Mouse (Mus musculus): ENCODE results near the gene Gpa33.
"Not testable (repeated sequence)": the region's sequence is repeated elsewhere in the genome, so short reads cannot be mapped to it uniquely, and the experiment has no call there.

Gene Gpa33

GRCm38 (mm10) chr1:166132367-166132766 lies 2.3 kb downstream of the Gpa33 start:
- no peak for DNase-seq (ENCODE audit: low spot score in 2 of 2)

GRCm38 (mm10) chr1:166135091-166135740 lies 5.2 kb downstream of the Gpa33 start:
- DNase-seq (ENCODE audit: low spot score in 2 of 2), result no peak

DNA sequence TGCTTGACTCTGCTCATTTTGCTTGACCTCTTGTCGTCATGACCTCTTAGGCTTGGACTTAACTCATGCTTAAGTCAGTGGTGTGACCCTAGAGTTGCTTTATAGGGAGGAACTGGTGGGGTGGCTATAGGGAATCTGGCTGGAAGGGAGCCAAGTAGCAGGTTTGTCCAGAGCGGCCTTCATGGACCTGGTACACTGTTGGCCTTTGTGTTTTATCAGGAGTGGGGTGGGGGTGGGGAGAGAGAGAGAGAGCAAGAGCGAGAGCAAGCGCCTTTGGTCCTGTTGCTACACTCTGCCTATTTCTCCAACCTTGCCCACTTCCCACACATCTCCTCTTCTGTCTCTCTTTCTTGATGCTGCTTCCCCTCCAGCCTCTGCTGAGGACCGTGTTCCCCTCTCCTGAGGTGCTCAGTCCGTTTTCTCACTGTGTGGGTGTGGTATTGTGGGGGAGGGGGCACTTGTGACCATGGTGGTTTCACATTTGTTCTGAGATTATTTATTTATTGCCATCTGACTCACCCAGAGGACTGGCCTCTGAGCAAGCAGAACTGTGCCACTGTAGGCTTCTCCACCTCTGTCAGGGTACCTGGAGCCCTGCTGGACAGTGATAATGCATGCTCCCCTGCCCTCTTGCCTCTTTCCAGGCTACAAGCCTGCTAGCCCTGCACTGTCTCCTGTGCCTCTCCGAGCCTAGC lies 7.4 kb downstream of the Gpa33 start:
- DNase-seq (ENCODE audit: low spot score in 2 of 2), result no peak

DNA sequence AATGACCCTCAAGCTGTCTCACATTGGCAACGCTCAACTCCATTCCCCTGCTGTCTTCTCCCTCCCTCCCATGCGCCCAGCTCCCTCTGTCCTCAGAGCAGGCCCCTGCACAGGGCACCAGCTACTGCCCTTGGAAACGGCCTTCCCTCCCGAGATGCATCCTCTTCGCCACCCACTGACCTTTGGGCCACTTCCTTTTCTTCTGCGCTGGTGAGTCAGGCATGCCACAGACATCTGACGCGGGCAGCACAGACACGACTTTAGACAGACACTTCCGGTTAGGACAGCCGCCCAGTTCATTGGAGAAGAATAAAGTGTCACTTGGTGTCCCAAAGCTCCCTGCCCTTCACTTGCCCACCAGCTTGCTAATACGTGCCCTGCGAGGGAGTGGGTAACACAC lies 8.1 kb downstream of the Gpa33 start:
- DNase-seq (ENCODE audit: low spot score in 2 of 2), result peak; percentile 36 to 46

- DNase-seq (ENCODE audit: low spot score in 2 of 2), result no peak
Observed at GRCm38 (mm10) chr1:166139113-166139512, 9.1 kb downstream of the Gpa33 start.

DNA sequence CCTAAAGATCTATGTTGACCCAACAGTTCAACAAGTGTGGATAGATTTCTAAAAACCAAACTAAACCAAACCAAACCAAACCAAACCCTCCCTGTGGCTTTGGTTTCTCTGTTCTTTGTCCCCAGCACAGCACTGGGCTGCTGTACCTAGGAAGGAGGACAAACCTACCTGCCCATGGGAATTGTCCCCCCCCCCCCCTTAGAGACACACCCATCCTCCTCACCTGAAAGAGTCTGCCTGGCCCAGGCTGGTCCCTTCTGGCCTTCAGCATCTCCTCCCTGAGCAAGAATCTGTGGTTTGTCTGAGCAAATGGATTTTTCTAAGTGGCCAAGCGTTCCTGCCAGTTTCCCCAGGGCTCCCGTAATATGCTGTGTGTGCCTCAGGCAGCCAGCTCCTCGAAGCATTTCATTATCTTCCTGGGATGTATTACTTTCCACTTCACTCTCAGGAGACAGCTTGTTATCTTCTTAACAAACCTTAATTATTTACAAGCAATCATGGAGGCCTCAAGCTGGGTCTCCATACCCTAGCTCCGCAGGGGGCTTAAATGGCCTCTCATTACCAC lies 9.7 kb downstream of the Gpa33 start:
- DNase-seq (ENCODE audit: low spot score in 2 of 2), result no peak

DNA sequence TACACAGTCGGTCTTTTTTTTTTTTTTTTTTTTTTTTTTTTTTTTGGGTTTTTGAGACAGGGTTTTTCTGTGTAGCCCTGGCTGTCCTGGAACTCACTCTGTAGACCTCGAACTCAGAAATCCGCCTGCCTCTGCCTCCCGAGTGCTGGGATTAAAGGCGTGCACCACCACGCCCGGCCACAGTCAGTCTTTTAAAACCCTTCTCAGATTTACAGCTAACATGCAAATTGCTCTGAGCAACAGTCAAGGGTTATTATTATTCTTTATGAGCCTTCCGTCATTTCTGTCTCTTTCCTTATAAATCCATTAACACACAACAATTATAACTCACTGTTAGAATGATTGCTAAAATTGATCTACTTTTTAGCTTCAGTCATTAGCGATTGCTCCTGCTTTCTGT lies 11.8 kb downstream of the Gpa33 start:
- DNase-seq (ENCODE audit: low spot score in 2 of 2), result not testable (repeated sequence)

DNA sequence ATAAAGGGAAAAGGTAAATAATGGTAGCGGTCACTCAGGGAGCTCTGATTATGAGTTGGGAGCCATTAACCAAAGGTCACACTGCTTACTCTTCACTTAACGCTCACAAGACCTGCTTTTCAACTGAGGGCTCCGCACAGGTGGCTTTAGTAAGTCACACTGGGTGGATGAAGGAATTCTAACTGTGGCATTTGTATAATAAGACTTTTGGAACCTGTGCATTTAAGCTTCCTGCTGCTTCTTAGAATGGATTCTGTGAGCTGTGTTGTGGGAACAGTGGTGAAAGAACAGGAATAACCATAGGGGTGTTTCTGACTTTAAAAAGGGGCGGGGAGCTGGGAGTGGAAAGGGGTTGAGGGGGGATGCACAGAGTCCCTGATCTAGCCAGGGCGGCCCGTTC lies 12.3 kb downstream of the Gpa33 start:
- DNase-seq (ENCODE audit: low spot score in 2 of 2), result no peak

DNA sequence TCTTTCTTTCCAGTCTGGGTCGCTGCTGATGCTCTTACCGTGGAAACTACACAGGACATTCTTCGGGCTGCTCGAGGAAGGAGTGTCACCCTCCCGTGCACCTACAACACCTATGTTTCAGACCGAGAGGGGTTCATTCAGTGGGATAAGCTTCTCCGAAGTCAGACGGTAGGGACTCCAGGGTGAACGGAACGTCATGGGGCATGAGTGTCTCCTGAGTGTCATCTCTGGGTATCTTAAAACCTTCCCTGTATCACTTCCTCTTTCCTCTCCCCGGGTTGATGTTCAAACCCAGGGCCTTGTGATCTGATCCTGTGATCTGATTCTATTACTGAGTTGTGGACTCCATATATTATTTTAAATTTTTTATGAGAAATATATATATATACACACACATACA lies 16.6 kb downstream of the Gpa33 start:
- no peak for DNase-seq (ENCODE audit: low spot score in 2 of 2)

DNA sequence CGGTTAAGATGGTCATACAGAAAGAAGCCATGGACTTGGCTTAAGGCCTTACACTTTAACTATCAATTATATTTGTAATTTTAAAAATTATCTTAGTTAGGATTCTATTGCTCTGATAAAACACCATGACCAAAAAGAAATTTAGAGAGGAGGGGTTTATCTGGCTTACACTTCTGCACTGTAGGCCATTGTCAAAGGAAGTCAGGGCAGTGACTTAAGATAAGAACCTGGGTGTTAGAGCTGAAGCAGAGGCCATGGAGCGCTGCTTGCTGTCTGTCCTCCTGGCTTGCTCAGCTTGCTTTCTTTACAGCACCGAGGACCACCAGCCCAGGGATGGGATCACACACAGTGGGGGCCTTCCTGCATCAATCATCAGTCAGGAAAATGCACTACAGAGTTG lies 17.6 kb downstream of the Gpa33 start:
- DNase-seq (ENCODE audit: low spot score in 2 of 2), result no peak

- no peak for DNase-seq (ENCODE audit: low spot score in 2 of 2)
Observed at GRCm38 (mm10) chr1:166149441-166149840, 19.4 kb downstream of the Gpa33 start.

DNA sequence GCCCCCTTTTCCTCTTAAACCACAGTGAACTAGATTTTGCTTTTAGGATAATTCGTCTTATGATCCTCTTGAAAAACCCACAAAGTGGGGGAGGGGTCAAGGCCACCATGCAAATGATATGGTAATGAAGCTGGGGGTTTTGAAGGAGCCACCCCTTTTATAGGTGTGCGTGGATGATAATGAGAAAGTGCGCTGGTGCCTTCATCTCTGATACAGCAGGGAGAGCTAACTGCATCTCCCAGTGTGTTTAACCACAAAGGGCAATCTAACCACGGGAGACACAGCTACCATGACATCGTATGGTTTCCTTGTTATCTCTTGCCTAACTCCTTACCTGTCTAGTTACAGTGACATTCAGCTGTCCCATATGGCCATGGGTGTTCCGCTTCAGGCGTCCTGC lies 20.0 kb downstream of the Gpa33 start:
- DNase-seq (ENCODE audit: low spot score in 2 of 2), result no peak

DNA sequence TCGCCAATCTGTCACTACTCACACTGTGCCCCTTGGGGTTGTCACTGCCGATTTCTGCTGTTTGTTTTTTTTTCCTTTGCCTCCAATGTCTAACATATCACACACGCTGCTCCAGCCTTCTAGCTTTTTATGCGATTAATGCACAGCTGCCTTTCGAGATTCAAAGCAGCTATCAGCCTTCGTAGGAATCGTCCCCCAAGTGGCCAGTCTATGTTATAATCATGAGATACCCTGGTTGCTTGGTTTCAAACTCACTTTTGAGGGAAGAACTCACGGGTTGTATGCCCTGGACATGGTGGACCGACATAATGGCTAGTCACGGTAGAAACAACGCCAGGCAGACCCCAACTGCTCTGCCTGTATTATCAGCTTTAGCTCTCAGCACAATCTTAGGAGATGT lies 21.3 kb downstream of the Gpa33 start:
- DNase-seq (ENCODE audit: low spot score in 2 of 2), result no peak

GRCm38 (mm10) chr1:166152034-166152433 lies 22.0 kb downstream of the Gpa33 start:
- DNase-seq (ENCODE audit: low spot score in 2 of 2), result no peak

DNA sequence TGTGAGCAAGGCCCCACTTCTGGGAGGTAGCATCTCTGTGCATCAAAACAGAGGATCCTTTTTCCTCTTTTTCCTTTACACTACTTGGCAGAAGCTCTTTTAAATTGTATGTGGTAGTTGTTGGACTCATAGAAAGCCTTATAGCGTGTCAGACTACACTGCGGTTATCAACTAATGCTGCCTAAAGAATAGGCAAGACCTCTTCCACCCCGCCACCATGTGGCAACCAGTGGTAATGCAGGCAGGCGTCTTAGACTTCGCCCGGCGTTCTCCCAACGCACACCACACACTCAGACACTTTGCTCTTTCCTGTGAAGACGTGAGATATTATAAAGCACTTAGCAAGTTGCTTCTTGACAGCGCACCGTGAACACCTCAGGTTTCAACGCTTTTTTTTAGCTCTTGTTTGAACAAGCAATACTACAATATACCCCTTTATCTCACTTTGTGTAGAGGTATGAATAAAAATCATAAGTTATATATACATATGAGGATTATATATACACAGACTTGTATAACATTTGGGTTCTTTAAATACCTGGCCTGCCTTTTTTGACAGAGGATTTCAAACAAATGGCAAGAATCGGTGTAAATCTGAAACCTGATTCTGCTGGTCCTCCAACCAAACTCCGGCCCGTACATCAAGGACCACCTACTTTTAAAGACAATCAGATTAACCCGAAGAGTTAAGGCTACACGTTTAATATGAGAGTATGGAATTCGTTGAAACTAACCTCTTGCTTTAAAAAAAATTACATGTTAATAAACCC lies 23.5 kb downstream of the Gpa33 start:
- DNase-seq (ENCODE audit: low spot score in 2 of 2), result peak; percentile 87 to 94

- DNase-seq (ENCODE audit: low spot score in 2 of 2), result peak; percentile 80 to 87
Observed at GRCm38 (mm10) chr1:166154162-166155112, 24.4 kb downstream of the Gpa33 start.

DNA sequence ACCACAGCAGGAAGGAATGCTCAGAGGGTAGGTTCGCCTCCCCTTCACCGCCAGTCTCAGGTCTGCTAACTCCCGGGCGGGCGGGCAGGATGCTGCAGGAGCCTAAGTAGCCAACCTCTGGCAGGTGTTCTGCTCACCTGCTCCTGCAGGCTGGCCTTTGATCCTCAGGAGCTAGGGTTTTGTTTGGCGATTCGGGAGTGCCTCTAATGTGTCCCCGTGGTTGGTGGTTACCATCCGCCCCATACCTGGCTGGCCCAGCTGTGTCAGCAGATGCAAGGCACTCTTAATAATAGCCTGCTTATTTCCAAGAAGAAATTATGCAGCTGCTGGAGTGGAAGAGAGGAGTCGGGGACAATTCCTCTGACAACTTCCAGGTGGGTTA lies 25.1 kb downstream of the Gpa33 start:
- no peak for DNase-seq (ENCODE audit: low spot score in 2 of 2)

- no peak for DNase-seq (ENCODE audit: low spot score in 2 of 2)
Observed at GRCm38 (mm10) chr1:166157712-166158111, 27.7 kb downstream of the Gpa33 start.

DNA sequence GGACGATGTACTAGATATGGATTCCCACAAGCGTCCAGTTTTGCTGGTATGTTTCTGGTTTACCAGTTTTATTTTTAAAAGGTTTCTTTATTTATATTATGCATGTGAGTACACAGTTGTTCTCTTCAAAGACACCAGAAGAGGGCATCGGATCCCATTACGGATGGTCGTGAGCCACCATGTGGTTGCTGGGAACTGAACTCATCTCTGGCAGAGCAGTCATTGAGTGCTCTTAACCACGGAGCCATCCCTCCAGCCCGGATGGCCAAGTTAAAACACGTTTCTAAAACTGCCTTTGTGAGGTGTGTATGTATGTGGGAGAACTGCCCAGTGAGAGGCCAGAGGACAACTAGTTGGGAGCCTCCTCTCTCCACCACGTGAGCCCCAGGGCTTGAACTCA lies 28.6 kb downstream of the Gpa33 start:
- DNase-seq (ENCODE audit: low spot score in 2 of 2), result no peak

DNA sequence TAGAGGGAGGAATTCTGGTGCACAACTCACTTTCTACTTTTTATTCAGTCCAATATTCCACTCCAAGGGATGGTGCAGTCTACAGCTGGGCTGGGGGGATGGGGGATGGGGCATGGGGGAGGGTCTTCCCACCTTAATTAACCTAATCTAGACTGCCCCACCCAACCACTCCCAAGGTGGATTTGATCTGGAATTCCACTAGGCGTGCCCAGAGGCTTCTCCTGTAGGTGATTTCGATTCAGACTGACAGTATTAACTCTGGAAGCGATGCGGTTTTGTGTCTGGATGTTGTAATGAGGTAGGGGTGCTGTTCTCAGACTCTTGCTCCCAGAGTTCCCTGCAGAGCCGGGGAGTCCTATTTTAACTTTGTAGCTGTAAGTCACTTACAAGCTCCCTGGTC lies 30.1 kb downstream of the Gpa33 start:
- no peak for DNase-seq (ENCODE audit: low spot score in 2 of 2)
